Mouse (Mus musculus) stomach, postnatal 0 days (tissue): ENCODE data around the gene Pih1d1.

Source experiments
- CTCF ChIP-seq: IDR thresholded peaks from 2 replicates; pipeline ENCODE4 v1.5.1; 2016; ENCODE audit warnings: antibody characterized with exemption, low read depth, mild to moderate bottlenecking, moderate library complexity
- EP300 ChIP-seq: optimal IDR thresholded peaks from 2 replicates; pipeline ENCODE3; 2016; ENCODE audit warnings: antibody characterized with exemption

- TF ChIP-seq CTCF, result no peak
- no peak for TF ChIP-seq EP300
Measured at GRCm38 (mm10) chr7:45106441-45106840, 47.7 kb upstream of the Pih1d1 start.
